Mouse (Mus musculus) kidney, embryonic 16.5 days (tissue): ENCODE measurements at regions not wholly inside any gene's neighbourhood (a gene's known extent, or its start where the extent isn't known, plus 50 kb on each side); places are given as distances from the start of the nearest gene placed in this dataset.

ENCODE experiments used
- ATAC-seq: fragments of 200-750 bp; cut with Nextera tagmentation; 2 replicates; pipeline ENCODE4 v1.8.0; 2017; ENCODE audit warnings: moderate TSS enrichment; ENCODE audit not compliant: low FRiP score, low TSS enrichment
- H3K27ac ChIP-seq: fragments of 300-500 bp; sonication (generic); 2 replicates; pipeline ENCODE4 v1.5.1; 2014; ENCODE audit warnings: low read length
- H3K27me3 ChIP-seq: fragments of 300-500 bp; sonication (generic); 2 replicates; pipeline ENCODE4 v1.6.1; 2014; ENCODE audit warnings: low read length, control low read depth, mixed read lengths; ENCODE audit not compliant: insufficient read depth
- H3K36me3 ChIP-seq: fragments of 300-500 bp; sonication (generic); 2 replicates; pipeline ENCODE4 v1.6.1; 2014; ENCODE audit warnings: low read length, control low read depth, mixed read lengths; ENCODE audit not compliant: insufficient read depth
- H3K4me1 ChIP-seq: fragments of 300-500 bp; sonication (generic); 2 replicates; pipeline ENCODE4 v1.6.1; 2014; ENCODE audit warnings: low read length, control low read depth, mixed read lengths; ENCODE audit not compliant: insufficient read depth
- H3K4me2 ChIP-seq: fragments of 300-500 bp; sonication (generic); replicated peaks from 2 replicates; pipeline ENCODE4 v1.6.1; 2014; ENCODE audit warnings: low read depth, low read length
- H3K4me3 ChIP-seq: fragments of 300-500 bp; sonication (generic); 2 replicates; pipeline ENCODE4 v1.5.1; 2014; ENCODE audit warnings: mild to moderate bottlenecking, low read length
- H3K9ac ChIP-seq: fragments of 300-500 bp; sonication (generic); replicated peaks from 2 replicates; pipeline ENCODE4 v1.6.1; 2014; ENCODE audit warnings: low read length
- H3K9me3 ChIP-seq: fragments of 300-500 bp; sonication (generic); 2 replicates; pipeline ENCODE4 v1.6.1; 2016; ENCODE audit warnings: low read length, control low read depth
- whole genome bisulfite sequencing: fragments of 180-500 bp; shearing (Covaris S2); extraction: QIAGEN DNeasy Blood & Tissue Kit; methylation state at CpG from one replicate; pipeline ENCODE4 v1.1.7; 2014; 5-methylcytosine and 5-hydroxymethylcytosine counted together

- WGBS, result 19% methylated on average over 4 of the region's 4 CpGs
- no peak overlapping the region for H3K4me3 ChIP-seq
- no peaks in the 10 kb centered on the region for H3K9me3 ChIP-seq
- H3K36me3 ChIP-seq, result no peaks in the 10 kb centered on the region
- no peaks in the 10 kb centered on the region for H3K27me3 ChIP-seq
- ATAC-seq, result peak; percentile 69; the same call in 1 of the 2 replicates
- peaks cover 12% of the 10 kb centered on the region; the same call in 1 of the 2 replicates for H3K4me1 ChIP-seq
- H3K27ac ChIP-seq, result no peak overlapping the region
- H3K4me2 ChIP-seq, result no peak overlapping the region
- no peak overlapping the region for H3K9ac ChIP-seq
Observed at GRCm38 (mm10) chr2:133346789-133347424, 205.1 kb upstream of the Bmp2 start.

GRCm38 (mm10) chr2:133351306-133351705 is 200.7 kb upstream of the Bmp2 start:
- Histone ChIP-seq H3K27me3 (no peaks in the 10 kb centered on the region), H3K4me1 (peaks cover 8% of the 10 kb centered on the region; the same call in 1 of the 2 replicates), H3K9ac (no peak overlapping the region), H3K9me3 (no peaks in the 10 kb centered on the region), H3K4me2 (no peak overlapping the region), H3K27ac (no peak overlapping the region), H3K36me3 (no peaks in the 10 kb centered on the region), H3K4me3 (no peak overlapping the region)
- 72% methylated on average over 3 of the region's 3 CpGs for WGBS
- no peak for ATAC-seq

- Histone ChIP-seq H3K27me3 (no peaks in the 10 kb centered on the region), H3K9ac (no peak overlapping the region), H3K4me2 (no peak overlapping the region), H3K9me3 (no peaks in the 10 kb centered on the region), H3K4me1 (no peaks in the 10 kb centered on the region), H3K27ac (no peak overlapping the region), H3K4me3 (no peak overlapping the region), H3K36me3 (no peaks in the 10 kb centered on the region)
- WGBS, result 89% methylated on average over 3 of the region's 3 CpGs
- no peak for ATAC-seq
Observed at GRCm38 (mm10) chr2:133352800-133353199, 199.2 kb upstream of the Bmp2 start.

- Histone ChIP-seq H3K4me2 (no peak overlapping the region), H3K36me3 (no peaks in the 10 kb centered on the region), H3K27me3 (no peaks in the 10 kb centered on the region), H3K27ac (no peak overlapping the region), H3K9me3 (no peaks in the 10 kb centered on the region), H3K9ac (no peak overlapping the region), H3K4me1 (no peaks in the 10 kb centered on the region), H3K4me3 (no peak overlapping the region)
- 78% methylated on average over 4 of the region's 4 CpGs for WGBS
- no peak for ATAC-seq
Observed at GRCm38 (mm10) chr2:133362693-133363443, 189.1 kb upstream of the Bmp2 start.

GRCm38 (mm10) chr2:133371490-133372215 is 180.3 kb upstream of the Bmp2 start:
- H3K4me1 ChIP-seq, result no peaks in the 10 kb centered on the region; the same call in 1 of the 2 replicates
- H3K36me3 ChIP-seq, result no peaks in the 10 kb centered on the region
- no peaks in the 10 kb centered on the region for H3K27me3 ChIP-seq
- no peak overlapping the region for H3K4me2 ChIP-seq
- H3K9me3 ChIP-seq, result no peaks in the 10 kb centered on the region
- no peak overlapping the region for H3K9ac ChIP-seq
- H3K4me3 ChIP-seq, result no peak overlapping the region
- WGBS, result 74% methylated on average over 12 of the region's 12 CpGs
- no peak overlapping the region for H3K27ac ChIP-seq
- ATAC-seq, result no peak

DNA sequence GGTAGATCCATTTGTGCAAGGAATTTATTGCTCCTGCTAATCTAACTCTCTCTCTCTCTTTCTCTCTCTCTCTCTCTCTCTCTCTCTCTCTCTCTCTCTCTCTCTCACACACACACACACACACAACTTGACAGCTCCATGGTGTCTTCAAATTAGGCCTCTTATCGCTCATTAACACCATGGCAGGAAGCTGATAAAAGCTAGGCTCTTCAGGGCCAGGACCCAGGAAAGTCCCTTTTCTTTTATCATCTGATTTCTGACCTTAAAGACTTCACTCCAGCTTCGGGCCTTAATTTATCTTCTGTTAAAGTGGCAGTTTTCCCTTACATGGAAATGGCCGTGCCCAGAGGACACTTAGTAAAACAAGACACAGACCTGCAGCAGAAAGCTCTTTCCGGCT is 178.4 kb upstream of the Bmp2 start:
- no peaks in the 10 kb centered on the region for H3K9me3 ChIP-seq
- 36% methylated on average over 4 of the region's 4 CpGs for WGBS

GRCm38 (mm10) chr2:133381054-133381453 is 170.9 kb upstream of the Bmp2 start:
- Histone ChIP-seq H3K9me3 (no peaks in the 10 kb centered on the region), H3K36me3 (no peaks in the 10 kb centered on the region), H3K4me2 (no peak overlapping the region), H3K4me1 (no peaks in the 10 kb centered on the region), H3K27me3 (no peaks in the 10 kb centered on the region), H3K9ac (no peak overlapping the region), H3K27ac (no peak overlapping the region), H3K4me3 (no peak overlapping the region)
- WGBS, result 75% methylated on average over 3 of the region's 3 CpGs
- no peak for ATAC-seq

More for the DNA sequence above, 178.4 kb upstream of the Bmp2 start:
- no peaks in the 10 kb centered on the region for H3K27me3 ChIP-seq
- no peak overlapping the region for H3K9ac ChIP-seq
- no peak overlapping the region for H3K27ac ChIP-seq
- no peaks in the 10 kb centered on the region; the same call in 1 of the 2 replicates for H3K4me1 ChIP-seq
- no peaks in the 10 kb centered on the region for H3K36me3 ChIP-seq
- H3K4me2 ChIP-seq, result no peak overlapping the region
- no peak overlapping the region for H3K4me3 ChIP-seq
- ATAC-seq, result no peak

DNA sequence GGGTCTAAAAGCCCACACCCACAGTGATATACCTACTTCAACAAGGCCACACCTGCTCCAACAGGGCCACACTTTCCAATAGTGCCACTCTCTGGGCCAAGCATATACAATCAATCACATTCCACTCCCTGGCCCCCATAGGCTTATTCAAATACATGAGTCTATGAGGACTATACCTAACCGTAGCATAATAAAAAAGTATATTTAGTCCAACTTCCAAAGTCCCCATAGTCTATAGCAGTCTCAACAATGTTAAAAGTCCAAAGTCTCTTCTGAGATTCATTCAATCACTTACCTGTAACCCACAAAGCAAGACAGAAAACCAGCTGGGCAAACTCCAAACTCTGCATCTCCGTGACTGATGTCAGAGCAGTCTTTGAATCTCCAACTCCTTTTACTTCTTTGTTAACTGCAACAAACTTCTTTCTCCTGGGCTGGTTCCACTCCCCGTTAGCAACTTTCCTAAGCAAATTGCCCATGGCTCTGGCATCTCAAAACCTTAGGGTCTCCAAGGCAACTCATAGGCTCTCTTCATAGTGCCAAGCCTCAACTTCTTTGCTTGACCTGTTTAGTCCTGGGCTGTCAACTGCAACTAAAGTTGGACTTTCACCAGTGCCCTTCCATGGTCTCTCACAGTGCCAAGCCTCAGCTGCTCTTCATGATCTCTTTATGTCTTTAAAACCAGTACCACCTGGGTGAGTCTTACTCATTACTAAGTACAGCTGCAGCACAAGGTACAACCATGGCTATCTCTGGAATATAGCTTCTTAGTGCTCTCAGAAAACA is 168.6 kb upstream of the Bmp2 start:
- Histone ChIP-seq H3K4me2 (no peak overlapping the region), H3K9ac (no peak overlapping the region), H3K4me1 (no peaks in the 10 kb centered on the region), H3K36me3 (no peaks in the 10 kb centered on the region), H3K27me3 (no peaks in the 10 kb centered on the region), H3K27ac (no peak overlapping the region), H3K9me3 (no peaks in the 10 kb centered on the region), H3K4me3 (no peak overlapping the region)
- 92% methylated on average over 3 of the region's 3 CpGs for WGBS
- ATAC-seq, result no peak

DNA sequence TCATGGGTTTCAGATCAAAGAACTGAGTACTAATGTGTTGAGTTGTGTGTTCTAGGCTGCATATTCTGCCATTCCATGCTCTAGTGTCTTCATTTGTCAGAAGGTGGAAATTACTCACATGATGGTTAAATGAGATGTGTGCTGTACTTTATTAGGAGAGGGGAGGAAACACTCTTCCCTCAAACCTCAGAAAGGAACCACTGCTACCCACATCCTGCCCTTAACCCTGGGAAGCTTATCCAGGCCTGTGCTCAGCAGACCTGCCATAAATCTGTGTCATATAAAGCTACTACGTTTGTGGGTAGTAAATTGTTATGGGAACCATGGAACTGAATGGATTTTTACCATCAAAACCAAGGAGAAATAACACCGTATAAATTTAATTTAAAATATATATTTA is 166.7 kb upstream of the Bmp2 start:
- no peak overlapping the region for H3K9ac ChIP-seq
- H3K9me3 ChIP-seq, result no peaks in the 10 kb centered on the region
- 56% methylated on average over 2 of the region's 2 CpGs for WGBS
- no peaks in the 10 kb centered on the region for H3K36me3 ChIP-seq
- no peak for ATAC-seq
- no peaks in the 10 kb centered on the region for H3K4me1 ChIP-seq
- no peak overlapping the region for H3K4me3 ChIP-seq
- H3K27ac ChIP-seq, result no peak overlapping the region
- no peaks in the 10 kb centered on the region for H3K27me3 ChIP-seq
- no peak overlapping the region for H3K4me2 ChIP-seq
